ENCODE assay signal across 26 mouse cellular contexts in genomic region chr1:135799109-135799627, GRCm38 (mm10). TPM values are rescaled to one million over a fixed set of nuclear protein-coding genes. Genes with fewer than 3 reads are reported as not detected.
DNase-seq lines count a peak whose midpoint lies in the region; ATAC-seq and TF ChIP-seq lines count a peak whose summit lies in the region.
"Had no signal": no experiment of that assay in that cellular context is flagged by ENCODE, and none has a peak within 500 bp of the region (broad histone marks: within the 10 kb centered on the region; RNA-seq: fewer than 3 reads in every experiment).

No protein-coding gene starts in this region.

- DNase-seq in embryonic facial prominence, embryonic 14.5 days (ENCODE audit: low spot score) = no peak
- no peak for DNase-seq in embryonic facial prominence, embryonic 10.5 days (ENCODE audit: low spot score)
- no peak for DNase-seq in heart, adult 2 months
- DNase-seq in lung, embryonic 14.5 days = no peak
- no peak for DNase-seq in lung, postnatal 14 days
- DNase-seq in cerebellum, postnatal 10 days = no peak
- DNase-seq: adrenal gland, adult 8-10 months; cerebellum, adult 11-12 months; cerebellum, postnatal 36 days; kidney, adult 9 months; kidney, postnatal 14 days; liver; retina, postnatal 1 day; right cerebral cortex, postnatal 25 days; spleen, adult 18-20 months; thymus, postnatal 14 days had no signal

- H3K27me3 ChIP-seq in embryonic facial prominence, embryonic 14.5 days (replicated peaks; ENCODE audit: control insufficient read depth, insufficient read depth, low read length) = no peaks in the 10 kb centered on the region
- H3K27me3 ChIP-seq in embryonic facial prominence, embryonic 10.5 days (replicated peaks; ENCODE audit: low read depth, poor library complexity, severe bottlenecking) = peaks cover 32% of the 10 kb centered on the region
- H3K27me3 ChIP-seq in heart, embryonic 14.5 days (ENCODE audit: control insufficient read depth, insufficient read depth, low read length) = no peaks in the 10 kb centered on the region
- H3K27me3 ChIP-seq in heart, adult 2 months (ENCODE audit: control insufficient read depth, insufficient read depth, low read length) = no peaks in the 10 kb centered on the region
- H3K27me3 ChIP-seq in lung, embryonic 14.5 days (ENCODE audit: insufficient read depth, low read length) = no peaks in the 10 kb centered on the region
- no peaks in the 10 kb centered on the region for H3K27me3 ChIP-seq in myocyte (ENCODE audit: control insufficient read depth, insufficient read depth, insufficient read length)

- intact Hi-C loops in heart, adult 2 months (cut with DNase I) = no loop called here

- H3K4me2 ChIP-seq in embryonic facial prominence, embryonic 14.5 days (ENCODE audit: low read depth, low read length) = no peak overlapping the region
- peak overlapping the region; percentile 75 for H3K4me2 ChIP-seq in heart, embryonic 14.5 days (ENCODE audit: low read length)
- no peak overlapping the region for H3K4me2 ChIP-seq in lung, embryonic 14.5 days
- H3K4me2 ChIP-seq in myocyte (ENCODE audit: low read depth) = peak overlapping the region; percentile 82
- H3K4me2 ChIP-seq: forebrain, embryonic 12.5 days; hindbrain, embryonic 13.5 days; liver, embryonic 15.5 days; midbrain, embryonic 15.5 days; neural tube, embryonic 13.5 days had no signal

- H3K4me3 ChIP-seq in embryonic facial prominence, embryonic 14.5 days (ENCODE audit: low read depth, low read length) = 0 out of 2 replicates have a peak overlapping the region, but pooled peaks have one; percentile 4
- H3K4me3 ChIP-seq in embryonic facial prominence, embryonic 10.5 days = no peak overlapping the region
- H3K4me3 ChIP-seq in heart, embryonic 14.5 days (ENCODE audit: control insufficient read depth in 1 of 2, insufficient read depth in 1 of 2, low read depth in 1 of 2, low read length in 2 of 2) = peak overlapping the region; percentile 62 to 63
- H3K4me3 ChIP-seq in heart, adult 2 months = no peak overlapping the region
- H3K4me3 ChIP-seq in lung, embryonic 14.5 days (ENCODE audit: low read depth, low read length) = peak overlapping the region; percentile 3; the same call in 1 of the 2 replicates
- H3K4me3 ChIP-seq in myocyte = peak overlapping the region; percentile 64
- H3K4me3 ChIP-seq: forebrain, embryonic 12.5 days; hindbrain, embryonic 13.5 days; liver, embryonic 15.5 days; midbrain, embryonic 15.5 days; neural tube, embryonic 13.5 days had no signal

- no peaks in the 10 kb centered on the region for H3K36me3 ChIP-seq in embryonic facial prominence, embryonic 14.5 days (ENCODE audit: control insufficient read depth, insufficient read depth, low read length)
- no peaks in the 10 kb centered on the region for H3K36me3 ChIP-seq in embryonic facial prominence, embryonic 10.5 days (replicated peaks)
- H3K36me3 ChIP-seq in heart, embryonic 14.5 days (ENCODE audit: control insufficient read depth, insufficient read depth, low read length) = peaks cover 33% of the 10 kb centered on the region
- no peaks in the 10 kb centered on the region for H3K36me3 ChIP-seq in heart, adult 2 months (ENCODE audit: control insufficient read depth, insufficient read depth, low read length)
- no peaks in the 10 kb centered on the region for H3K36me3 ChIP-seq in lung, embryonic 14.5 days (ENCODE audit: insufficient read depth)
- no peaks in the 10 kb centered on the region for H3K36me3 ChIP-seq in myocyte (ENCODE audit: control insufficient read depth, insufficient read depth)
- H3K36me3 ChIP-seq: forebrain, embryonic 12.5 days; hindbrain, embryonic 13.5 days; liver, embryonic 15.5 days; midbrain, embryonic 15.5 days; neural tube, embryonic 13.5 days had no signal

- peaks cover 12% of the 10 kb centered on the region; the same call in 1 of the 2 replicates for H3K4me1 ChIP-seq in embryonic facial prominence, embryonic 14.5 days (ENCODE audit: control insufficient read depth, insufficient read depth, low read length)
- peaks cover 42% of the 10 kb centered on the region for H3K4me1 ChIP-seq in embryonic facial prominence, embryonic 10.5 days
- H3K4me1 ChIP-seq in heart, embryonic 14.5 days (ENCODE audit: control insufficient read depth in 2 of 2, insufficient read depth in 2 of 2, low read length in 2 of 2) = peaks cover 65 to 79% of the 10 kb centered on the region in 2 experiments
- peaks cover 5% of the 10 kb centered on the region for H3K4me1 ChIP-seq in heart, adult 2 months (ENCODE audit: control insufficient read depth, insufficient read depth, low read length)
- peaks cover 27% of the 10 kb centered on the region for H3K4me1 ChIP-seq in lung, embryonic 14.5 days (ENCODE audit: insufficient read depth)

- no peak for TF ChIP-seq CTCF in heart, adult 2 months (IDR thresholded peaks at IDR 0.05)
- no peak for TF ChIP-seq CTCF in lung, embryonic 14.5 days (IDR thresholded peaks at IDR 0.05; ENCODE audit: low read depth)

- H3K27ac ChIP-seq in embryonic facial prominence, embryonic 14.5 days (replicated peaks; ENCODE audit: low read depth, low read length) = peak overlapping the region; percentile 17; the same call in 1 of the 2 replicates
- H3K27ac ChIP-seq in embryonic facial prominence, embryonic 10.5 days (replicated peaks) = no peak overlapping the region
- peak overlapping the region; percentile 100 for H3K27ac ChIP-seq in heart, embryonic 14.5 days (replicated peaks in 1 of 2; ENCODE audit: control insufficient read depth in 1 of 2, insufficient read depth in 1 of 2, low read depth in 2 of 2, low read length in 2 of 2)
- no peak overlapping the region for H3K27ac ChIP-seq in heart, adult 2 months
- peak overlapping the region; percentile 80; the same call in 1 of the 2 replicates for H3K27ac ChIP-seq in lung, embryonic 14.5 days (ENCODE audit: low read depth)
- H3K27ac ChIP-seq: forebrain, embryonic 12.5 days; hindbrain, embryonic 13.5 days; liver, embryonic 15.5 days; macrophage; midbrain, embryonic 15.5 days; neural tube, embryonic 13.5 days had no signal

- WGBS in embryonic facial prominence, embryonic 14.5 days = 47% methylated on average over 8 of the region's 8 CpGs
- 66% methylated on average over 8 of the region's 8 CpGs for WGBS in embryonic facial prominence, embryonic 10.5 days
- 5% methylated on average over 8 of the region's 8 CpGs for WGBS in heart, embryonic 14.5 days
- 50% methylated on average over 8 of the region's 8 CpGs for WGBS in heart, adult 2 months
- 33% methylated on average over 8 of the region's 8 CpGs for WGBS in lung, embryonic 14.5 days

- no peak for ATAC-seq in embryonic facial prominence, embryonic 14.5 days (ENCODE audit: low read depth)
- ATAC-seq in heart, embryonic 14.5 days (ENCODE audit: insufficient number of reproducible peaks, insufficient read depth, low FRiP score, low read depth) = peak; percentile 36
- ATAC-seq in lung, embryonic 14.5 days (ENCODE audit: insufficient read depth) = no peak
- ATAC-seq: activated CD4-positive, CD25-positive, alpha-beta regulatory T cell, adult 4 months; inflammation-experienced regulatory T-cells, adult 6 months; midbrain, embryonic 15.5 days had no signal

- H3ac ChIP-seq in myocyte (ENCODE audit: control insufficient read depth, insufficient read length) = peak overlapping the region; percentile 31

- 0 out of 2 replicates have a peak overlapping the region, but pooled peaks have one; percentile 12 for H3K9ac ChIP-seq in embryonic facial prominence, embryonic 14.5 days (ENCODE audit: low read depth, low read length)
- peak overlapping the region; percentile 97 for H3K9ac ChIP-seq in heart, embryonic 14.5 days (ENCODE audit: low read length)
- no peak overlapping the region for H3K9ac ChIP-seq in heart, adult 2 months (ENCODE audit: low read depth, low read length)
- H3K9ac ChIP-seq in lung, embryonic 14.5 days = no peak overlapping the region
- H3K9ac ChIP-seq: forebrain, embryonic 12.5 days; hindbrain, embryonic 13.5 days; liver, embryonic 15.5 days; midbrain, embryonic 15.5 days; neural tube, embryonic 13.5 days had no signal

- H3K9me3 ChIP-seq in embryonic facial prominence, embryonic 14.5 days (ENCODE audit: control insufficient read depth, low read length) = no peaks in the 10 kb centered on the region
- H3K9me3 ChIP-seq in embryonic facial prominence, embryonic 10.5 days = no peaks in the 10 kb centered on the region
- no peaks in the 10 kb centered on the region for H3K9me3 ChIP-seq in heart, embryonic 14.5 days (ENCODE audit: control insufficient read depth, low read length)
- no peaks in the 10 kb centered on the region for H3K9me3 ChIP-seq in lung, embryonic 14.5 days (ENCODE audit: low read depth, low read length)
- H3K9me3 ChIP-seq: forebrain, embryonic 12.5 days; hindbrain, embryonic 13.5 days; liver, embryonic 15.5 days; midbrain, embryonic 15.5 days; neural tube, embryonic 13.5 days had no signal

- no peak for TF ChIP-seq EP300 in heart, adult 2 months (IDR thresholded peaks at IDR 0.05; ENCODE audit: insufficient read depth, low read depth, low read length)

- TF ChIP-seq POLR2A in heart, adult 2 months (IDR thresholded peaks at IDR 0.05; ENCODE audit: insufficient read depth, low read depth, low read length) = no peak
- peak; percentile 68 for TF ChIP-seq POLR2A in myocyte (IDR thresholded peaks at IDR 0.05; ENCODE audit: insufficient read length, low read depth)

- no peaks in the 10 kb centered on the region for H3K79me2 ChIP-seq in heart, adult 2 months (replicated peaks; ENCODE audit: control insufficient read depth, insufficient read depth, low read length)
- H3K79me2 ChIP-seq in myocyte (ENCODE audit: control insufficient read depth, insufficient read depth) = peaks cover 13% of the 10 kb centered on the region

RNA-seq across cellular contexts. Expression of gene Lad1, which starts 19.2 kb away (rescaled TPM):
- polyA plus RNA-seq in embryonic facial prominence, embryonic 14.5 days (2014; fragmentation: Nextera tagmentation; extraction: Ambion mirVana) = 16.6 and 21.7 TPM in 2 replicates
- polyA plus RNA-seq in embryonic facial prominence, embryonic 10.5 days (2016; fragmentation: Nextera tagmentation; extraction: Ambion mirVana) = 7.5 TPM in 2 replicates
- polyA plus RNA-seq in heart, embryonic 14.5 days (2014; fragmentation: Nextera tagmentation; extraction: Ambion mirVana) = 3.1 and 4.8 TPM in 2 replicates
- 1 to 10 TPM; 7.2 to 7.3 TPM for total RNA-seq in heart, adult 2 months (2021)
- polyA plus RNA-seq in heart, adult 2 months (2012; rRNA removed) = 13.2 and 16.2 TPM in 2 replicates
- polyA plus RNA-seq in lung, embryonic 14.5 days (2014; fragmentation: Nextera tagmentation; extraction: Ambion mirVana) = 14.4 and 14.5 TPM in 2 replicates
- 0.46 TPM for polyA plus RNA-seq in myocyte (2012; fragmentation: generic; extraction: Trizol)

RNA-seq across cellular contexts. Expression of gene Tnni1, which starts 19.9 kb away (rescaled TPM):
- polyA plus RNA-seq in embryonic facial prominence, embryonic 14.5 days (2014; fragmentation: Nextera tagmentation; extraction: Ambion mirVana) = 637 and 738 TPM in 2 replicates
- polyA plus RNA-seq in embryonic facial prominence, embryonic 10.5 days (2016; fragmentation: Nextera tagmentation; extraction: Ambion mirVana) = 5.5 and 7.9 TPM in 2 replicates
- 5,020 and 5,035 TPM in 2 replicates for polyA plus RNA-seq in heart, embryonic 14.5 days (2014; fragmentation: Nextera tagmentation; extraction: Ambion mirVana)
- 1 to 10 TPM in 1 of 2 experiments, under 1 TPM in 1; 0.84 to 1.1 TPM for total RNA-seq in heart, adult 2 months (2021)
- 1.3 and 2.5 TPM in 2 replicates for polyA plus RNA-seq in heart, adult 2 months (2012; rRNA removed)
- polyA plus RNA-seq in lung, embryonic 14.5 days (2014; fragmentation: Nextera tagmentation; extraction: Ambion mirVana) = 11.4 and 63.9 TPM in 2 replicates
- 3,569 TPM for polyA plus RNA-seq in myocyte (2012; fragmentation: generic; extraction: Trizol)
- polyA plus RNA-seq: activated CD4-positive, CD25-positive, alpha-beta regulatory T cell, adult 4 months; inflammation-experienced regulatory T-cells, adult 6 months; macrophage had no signal

RNA-seq across cellular contexts. Expression of gene Phlda3, which starts 33.2 kb away (rescaled TPM):
- 80.1 and 90.4 TPM in 2 replicates for polyA plus RNA-seq in embryonic facial prominence, embryonic 14.5 days (2014; fragmentation: Nextera tagmentation; extraction: Ambion mirVana)
- polyA plus RNA-seq in embryonic facial prominence, embryonic 10.5 days (2016; fragmentation: Nextera tagmentation; extraction: Ambion mirVana) = 29.0 and 32.2 TPM in 2 replicates
- 72.4 and 77.2 TPM in 2 replicates for polyA plus RNA-seq in heart, embryonic 14.5 days (2014; fragmentation: Nextera tagmentation; extraction: Ambion mirVana)
- total RNA-seq in heart, adult 2 months (2021) = 10 to 100 TPM in 1 of 2 experiments, 1 to 10 TPM in 1; 8.4 to 11.5 TPM
- 23.3 and 36.8 TPM in 2 replicates for polyA plus RNA-seq in heart, adult 2 months (2012; rRNA removed)
- polyA plus RNA-seq in lung, embryonic 14.5 days (2014; fragmentation: Nextera tagmentation; extraction: Ambion mirVana) = 75.4 and 79.5 TPM in 2 replicates
- 317 TPM for polyA plus RNA-seq in myocyte (2012; fragmentation: generic; extraction: Trizol)

RNA-seq across cellular contexts. Expression of gene Tnnt2, which starts 37.0 kb away (rescaled TPM):
- 193 and 213 TPM in 2 replicates for polyA plus RNA-seq in embryonic facial prominence, embryonic 14.5 days (2014; fragmentation: Nextera tagmentation; extraction: Ambion mirVana)
- polyA plus RNA-seq in embryonic facial prominence, embryonic 10.5 days (2016; fragmentation: Nextera tagmentation; extraction: Ambion mirVana) = 1.1 and 4.4 TPM in 2 replicates
- 7,347 and 7,875 TPM in 2 replicates for polyA plus RNA-seq in heart, embryonic 14.5 days (2014; fragmentation: Nextera tagmentation; extraction: Ambion mirVana)
- 1,000 to 10,000 TPM; 8,290 to 9,301 TPM for total RNA-seq in heart, adult 2 months (2021)
- 3,392 and 4,661 TPM in 2 replicates for polyA plus RNA-seq in heart, adult 2 months (2012; rRNA removed)
- polyA plus RNA-seq in lung, embryonic 14.5 days (2014; fragmentation: Nextera tagmentation; extraction: Ambion mirVana) = 6.0 and 57.2 TPM in 2 replicates
- 2,000 TPM for polyA plus RNA-seq in myocyte (2012; fragmentation: generic; extraction: Trizol)
- polyA plus RNA-seq: macrophage had no signal

Comparison
In these comparisons a context has a peak if more than half of its experiments do, and no peak if none do; other contexts are left out.
1. H3K27ac ChIP-seq: peak in embryonic facial prominence, embryonic 14.5 days (single experiment), heart, embryonic 14.5 days (2 of 2) and lung, embryonic 14.5 days (single experiment); none in embryonic facial prominence, embryonic 10.5 days (single experiment) and heart, adult 2 months (single experiment).
2. H3K4me3 ChIP-seq: peak in embryonic facial prominence, embryonic 14.5 days (single experiment), heart, embryonic 14.5 days (2 of 2), lung, embryonic 14.5 days (single experiment) and myocyte (single experiment); none in embryonic facial prominence, embryonic 10.5 days (single experiment) and heart, adult 2 months (single experiment).
3. H3K9ac ChIP-seq: peak in embryonic facial prominence, embryonic 14.5 days (single experiment) and heart, embryonic 14.5 days (single experiment); none in heart, adult 2 months (single experiment) and lung, embryonic 14.5 days (single experiment).
4. H3K4me2 ChIP-seq: peak in heart, embryonic 14.5 days (single experiment) and myocyte (single experiment); none in embryonic facial prominence, embryonic 14.5 days (single experiment) and lung, embryonic 14.5 days (single experiment).